Mouse (Mus musculus): Measurements from ENCODE around the gene Thoc5. TPM values are rescaled to one million over a fixed set of nuclear protein-coding genes. Genes with fewer than 3 reads are reported as not detected.

The Thoc5 gene
- polyA plus RNA-seq (2012; rRNA removed; ENCODE audit: low replicate concordance) = 14.5 and 19.3 TPM in 2 replicates

GRCm38 (mm10) chr11:4894848-4895816, at the start of gene Thoc5:
Gene Thoc5 (plus strand): TSS chr11:4895320.

GRCm38 (mm10) chr11:4849258-4849943, 45.7 kb upstream of the Thoc5 start, which contains the start of gene Nf2:
Gene Nf2 (minus strand): TSS chr11:4849536.

GRCm38 (mm10) chr11:4873755-4874475, 21.2 kb upstream of the Thoc5 start, which contains the start of gene Nipsnap1:
Gene Nipsnap1 (plus strand): TSS chr11:4873951.

GRCm38 (mm10) chr11:4947813-4948174, 52.7 kb downstream of the Thoc5 start, which contains the start of gene Nefh:
Gene Nefh (minus strand): TSS chr11:4948064.

Other genes starting within 250 kb of the Thoc5 start
- 1,157 and 1,279 TPM in 2 replicates for gene Uqcr10, start 191.0 kb upstream of the Thoc5 start, polyA plus RNA-seq (2012; rRNA removed; ENCODE audit: low replicate concordance)
- 38.9 and 49.6 TPM in 2 replicates for gene Zmat5, start 190.6 kb upstream of the Thoc5 start, polyA plus RNA-seq (2012; rRNA removed; ENCODE audit: low replicate concordance)
- 0.20 TPM in 1 of 2 replicates, not detected in the other for gene Cabp7, start 148.5 kb upstream of the Thoc5 start, polyA plus RNA-seq (2012; rRNA removed; ENCODE audit: low replicate concordance)
- 47.4 and 61.4 TPM in 2 replicates for gene Nf2, start 45.8 kb upstream of the Thoc5 start, polyA plus RNA-seq (2012; rRNA removed; ENCODE audit: low replicate concordance)
- gene Nipsnap1, start 21.4 kb upstream of the Thoc5 start, polyA plus RNA-seq (2012; rRNA removed; ENCODE audit: low replicate concordance) = 16.5 and 18.3 TPM in 2 replicates
- 0.36 and 1.4 TPM in 2 replicates for gene Nefh, start 52.7 kb downstream of the Thoc5 start, polyA plus RNA-seq (2012; rRNA removed; ENCODE audit: low replicate concordance)
- 92.1 and 96.8 TPM in 2 replicates for gene Ap1b1, start 91.5 kb downstream of the Thoc5 start, polyA plus RNA-seq (2012; rRNA removed; ENCODE audit: low replicate concordance)
- 5.0 and 6.0 TPM in 2 replicates for gene Rasl10a, start 162.8 kb downstream of the Thoc5 start, polyA plus RNA-seq (2012; rRNA removed; ENCODE audit: low replicate concordance)
- gene Gas2l1, start 170.0 kb downstream of the Thoc5 start, polyA plus RNA-seq (2012; rRNA removed; ENCODE audit: low replicate concordance) = 65.3 and 117 TPM in 2 replicates
- gene Rhbdd3, start 203.6 kb downstream of the Thoc5 start, polyA plus RNA-seq (2012; rRNA removed; ENCODE audit: low replicate concordance) = 37.3 and 48.5 TPM in 2 replicates
- gene Ewsr1, start 203.9 kb downstream of the Thoc5 start, polyA plus RNA-seq (2012; rRNA removed; ENCODE audit: low replicate concordance) = 405 and 472 TPM in 2 replicates